Mouse (Mus musculus): Measurements from ENCODE around the gene Rpl13. TPM values are rescaled to one million over a fixed set of nuclear protein-coding genes. Genes with fewer than 3 reads are reported as not detected.

Gene Rpl13
- total and polyA plus RNA-seq, 3 experiments: 1,306 to 3,113 TPM; not detected in 1

GRCm38 (mm10) chr8:123145279-123145678, 43.1 kb downstream of the Rpl13 start:
- no peaks in the 10 kb centered on the region for H3K36me3 ChIP-seq (ENCODE audit: control insufficient read depth in 1 of 2, insufficient read depth in 2 of 2, low read length in 2 of 2)
- no peak overlapping the region for H3K4me3 ChIP-seq (ENCODE audit: control insufficient read depth in 1 of 2, insufficient read depth in 1 of 2, low read depth in 2 of 2, low read length in 2 of 2)
- H3K9me3 ChIP-seq (replicated peaks; ENCODE audit: insufficient read depth, low read length): no peaks in the 10 kb centered on the region
- no peak overlapping the region for H3K9ac ChIP-seq (ENCODE audit: control insufficient read depth, low read depth, low read length, poor library complexity, severe bottlenecking)
- no peaks in the 10 kb centered on the region for H3K79me2 ChIP-seq (ENCODE audit: control insufficient read depth, insufficient read depth, low read length, poor library complexity)
- DNase-seq (ENCODE audit: low read depth, low spot score): peak; percentile 32
- TF ChIP-seq ZC3H11A (IDR thresholded peaks at IDR 0.05; ENCODE audit: low read depth, low read length) (peak; percentile 47), CTCF (IDR thresholded peaks at IDR 0.05 in 2 of 3, conservative IDR thresholded peaks at IDR 0.05 in 1 of 3; ENCODE audit: control insufficient read depth in 1 of 3, insufficient read depth in 1 of 3, low read depth in 2 of 3, low read length in 3 of 3, poor library complexity in 1 of 3, severe bottlenecking in 1 of 3) (peak; percentile 25 to 61 (median 55); a peak in 5 of 6 replicates), POLR2AphosphoS2 (IDR thresholded peaks at IDR 0.05; ENCODE audit: low read length) (no peak), ELF1 (IDR thresholded peaks at IDR 0.05; ENCODE audit: low read depth, low read length) (no peak), NELFE (IDR thresholded peaks at IDR 0.05; ENCODE audit: low read depth, low read length) (no peak), MAZ (IDR thresholded peaks at IDR 0.05; ENCODE audit: low read depth, low read length) (no peak), ZNF384 (IDR thresholded peaks at IDR 0.05; ENCODE audit: low read depth, low read length) (no peak), SMC3 (IDR thresholded peaks at IDR 0.05; ENCODE audit: low read depth, low read length) (peak; percentile 49), RAD21 (IDR thresholded peaks at IDR 0.05; ENCODE audit: low read depth, low read length) (peak; percentile 37)
- H3K27me3 ChIP-seq (ENCODE audit: control insufficient read depth in 1 of 2, insufficient read depth in 2 of 2, low read length in 2 of 2): peaks cover 1 to 4% of the 10 kb centered on the region in 2 experiments
- no peak overlapping the region for H3K27ac ChIP-seq (ENCODE audit: control insufficient read depth, low read depth, low read length)
- H3K4me1 ChIP-seq (ENCODE audit: control insufficient read depth in 1 of 2, insufficient read depth in 2 of 2, low read length in 2 of 2): no peaks in the 10 kb centered on the region

- Histone ChIP-seq H3K9ac (ENCODE audit: control insufficient read depth, low read depth, low read length, poor library complexity, severe bottlenecking) (no peak overlapping the region), H3K27me3 (ENCODE audit: control insufficient read depth in 1 of 2, insufficient read depth in 2 of 2, low read length in 2 of 2) (peaks cover 3 to 8% of the 10 kb centered on the region in 2 experiments), H3K9me3 (replicated peaks; ENCODE audit: insufficient read depth, low read length) (no peaks in the 10 kb centered on the region), H3K4me1 (ENCODE audit: control insufficient read depth in 1 of 2, insufficient read depth in 2 of 2, low read length in 2 of 2) (no peaks in the 10 kb centered on the region), H3K27ac (ENCODE audit: control insufficient read depth, low read depth, low read length) (no peak overlapping the region), H3K36me3 (ENCODE audit: control insufficient read depth in 1 of 2, insufficient read depth in 2 of 2, low read length in 2 of 2) (no peaks in the 10 kb centered on the region), H3K4me3 (ENCODE audit: control insufficient read depth in 1 of 2, insufficient read depth in 1 of 2, low read depth in 2 of 2, low read length in 2 of 2) (no peak overlapping the region), H3K79me2 (ENCODE audit: control insufficient read depth, insufficient read depth, low read length, poor library complexity) (no peaks in the 10 kb centered on the region)
- no peak for DNase-seq (ENCODE audit: low read depth, low spot score)
- no peak for TF ChIP-seq MXI1 (IDR thresholded peaks at IDR 0.05; ENCODE audit: low read depth, low read length)
- no peak for TF ChIP-seq MAX (IDR thresholded peaks at IDR 0.05; ENCODE audit: low read length)
- TF ChIP-seq ZKSCAN1 (IDR thresholded peaks at IDR 0.05; ENCODE audit: low read depth, low read length): no peak
- TF ChIP-seq ZNF384 (IDR thresholded peaks at IDR 0.05; ENCODE audit: low read depth, low read length): no peak
- no peak for TF ChIP-seq GATA1 (IDR thresholded peaks at IDR 0.05; ENCODE audit: low read depth, low read length)
Observed at GRCm38 (mm10) chr8:123146390-123146789, 44.2 kb downstream of the Rpl13 start.

GRCm38 (mm10) chr8:123150737-123151171, 48.6 kb downstream of the Rpl13 start:
- no peaks in the 10 kb centered on the region for H3K4me1 ChIP-seq (ENCODE audit: control insufficient read depth in 1 of 2, insufficient read depth in 2 of 2, low read length in 2 of 2)
- no peak overlapping the region for H3K4me3 ChIP-seq (ENCODE audit: control insufficient read depth in 1 of 2, insufficient read depth in 1 of 2, low read depth in 2 of 2, low read length in 2 of 2)
- DNase-seq (ENCODE audit: low read depth, low spot score): no peak
- H3K9me3 ChIP-seq (replicated peaks; ENCODE audit: insufficient read depth, low read length): no peaks in the 10 kb centered on the region
- H3K27ac ChIP-seq (ENCODE audit: control insufficient read depth, low read depth, low read length): no peak overlapping the region
- TF ChIP-seq E2F4 (IDR thresholded peaks at IDR 0.05; ENCODE audit: borderline replicate concordance, low read depth, low read length) (no peak), GATA1 (IDR thresholded peaks at IDR 0.05; ENCODE audit: low read depth, low read length) (no peak), ZC3H11A (IDR thresholded peaks at IDR 0.05; ENCODE audit: low read depth, low read length) (no peak), CTCF (IDR thresholded peaks at IDR 0.05 in 2 of 3, conservative IDR thresholded peaks at IDR 0.05 in 1 of 3; ENCODE audit: control insufficient read depth in 1 of 3, insufficient read depth in 1 of 3, low read depth in 2 of 3, low read length in 3 of 3, poor library complexity in 1 of 3, severe bottlenecking in 1 of 3) (no peak), POLR2AphosphoS2 (IDR thresholded peaks at IDR 0.05; ENCODE audit: low read length) (no peak), MAZ (IDR thresholded peaks at IDR 0.05; ENCODE audit: low read depth, low read length) (no peak), CHD2 (IDR thresholded peaks at IDR 0.05; ENCODE audit: low read length) (no peak), TBP (IDR thresholded peaks at IDR 0.05; ENCODE audit: low read depth, low read length) (no peak), USF2 (IDR thresholded peaks at IDR 0.05; ENCODE audit: borderline replicate concordance in 1 of 2, insufficient read depth in 1 of 2, low read depth in 1 of 2, low read length in 2 of 2) (no peak), ELF1 (IDR thresholded peaks at IDR 0.05; ENCODE audit: low read depth, low read length) (no peak), MAX (IDR thresholded peaks at IDR 0.05; ENCODE audit: low read length) (no peak), MEF2A (IDR thresholded peaks at IDR 0.05; ENCODE audit: extremely low read depth, insufficient replicate concordance, low read depth, low read length, poor library complexity, severe bottlenecking) (no peak), HCFC1 (IDR thresholded peaks at IDR 0.05; ENCODE audit: low read depth, low read length) (no peak), MYB (IDR thresholded peaks at IDR 0.05; ENCODE audit: low read depth, low read length) (no peak), MAFK (IDR thresholded peaks at IDR 0.05; ENCODE audit: borderline replicate concordance, low read depth, low read length) (no peak), EP300 (IDR thresholded peaks at IDR 0.05; ENCODE audit: low read depth in 1 of 2, low read length in 2 of 2) (no peak), ZNF384 (IDR thresholded peaks at IDR 0.05; ENCODE audit: low read depth, low read length) (no peak)
- no peaks in the 10 kb centered on the region for H3K79me2 ChIP-seq (ENCODE audit: control insufficient read depth, insufficient read depth, low read length, poor library complexity)
- no peaks in the 10 kb centered on the region for H3K36me3 ChIP-seq (ENCODE audit: control insufficient read depth in 1 of 2, insufficient read depth in 2 of 2, low read length in 2 of 2)
- peaks cover 8 to 9% of the 10 kb centered on the region in 2 experiments for H3K27me3 ChIP-seq (ENCODE audit: control insufficient read depth in 1 of 2, insufficient read depth in 2 of 2, low read length in 2 of 2)
- no peak overlapping the region for H3K9ac ChIP-seq (ENCODE audit: control insufficient read depth, low read depth, low read length, poor library complexity, severe bottlenecking)

All from MEL (cell line).